Mouse (Mus musculus): ENCODE results near the gene Olfr685. TPM values are rescaled to one million over a fixed set of nuclear protein-coding genes. Genes with fewer than 3 reads are reported as not detected.
A peak's percentile ranks its signal among the peaks of the same experiment; 100 is the strongest.

Olfr685 gene
- not detected in 2 replicates for polyA plus RNA-seq (2015; fragmentation: Nextera tagmentation; extraction: Ambion mirVana)

DNA sequence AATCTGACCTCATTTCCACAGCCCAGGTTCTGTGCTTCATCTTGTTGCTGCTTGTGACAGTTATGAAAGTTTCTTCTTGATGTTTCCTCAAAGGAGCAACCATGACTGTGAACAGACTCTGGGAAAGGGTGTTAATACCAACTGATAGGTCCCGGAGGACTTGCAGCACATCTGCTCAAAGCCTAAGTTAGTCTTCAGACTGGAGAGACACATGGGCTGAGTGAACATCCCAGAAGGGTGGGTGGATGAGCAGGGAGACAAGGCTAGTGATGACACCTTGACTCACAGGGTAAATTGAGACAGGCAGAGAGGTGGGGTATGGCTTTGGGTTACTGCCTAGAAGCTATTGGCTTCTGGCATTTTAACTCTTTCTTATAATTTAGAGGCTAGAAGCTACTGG, at the start of gene Olfr685:
Gene Olfr685 (minus strand): TSS at position 101 of the 400 bp plus-strand sequence.
- no peaks in the 10 kb centered on the region for H3K9me3 ChIP-seq (ENCODE audit: low read length)
- no peak within 1 kb of the TSS for H3K27ac ChIP-seq (ENCODE audit: low read length)
- no peaks in the 10 kb centered on the region for H3K27me3 ChIP-seq (ENCODE audit: insufficient read depth, low read length)
- no peak within 1 kb of the TSS for H3K9ac ChIP-seq (replicated peaks; ENCODE audit: low read length)
- WGBS, result 86% methylated on average over 1 of the region's 1 CpGs
- no peak for ATAC-seq (ENCODE audit: low FRiP score, low TSS enrichment)
- H3K4me1 ChIP-seq (ENCODE audit: insufficient read depth, low read length), result no peaks in the 10 kb centered on the region
- no peak within 1 kb of the TSS for H3K4me3 ChIP-seq (ENCODE audit: low read length)
- H3K4me2 ChIP-seq (replicated peaks; ENCODE audit: low read depth, low read length), result no peak within 1 kb of the TSS
- no peaks in the 10 kb centered on the region for H3K36me3 ChIP-seq (ENCODE audit: insufficient read depth, low read length)

GRCm38 (mm10) chr7:105229386-105229785, 43.6 kb upstream of the Olfr685 start:
- no peak overlapping the region for H3K4me3 ChIP-seq (ENCODE audit: low read length)
- no peaks in the 10 kb centered on the region for H3K4me1 ChIP-seq (ENCODE audit: insufficient read depth, low read length)
- H3K27ac ChIP-seq (ENCODE audit: low read length), result no peak overlapping the region
- WGBS, result 90% methylated on average over 2 of the region's 2 CpGs
- no peak overlapping the region for H3K9ac ChIP-seq (replicated peaks; ENCODE audit: low read length)
- no peaks in the 10 kb centered on the region for H3K36me3 ChIP-seq (ENCODE audit: insufficient read depth, low read length)
- H3K4me2 ChIP-seq (replicated peaks; ENCODE audit: low read depth, low read length), result no peak overlapping the region
- no peaks in the 10 kb centered on the region for H3K9me3 ChIP-seq (ENCODE audit: low read length)
- ATAC-seq (ENCODE audit: low FRiP score, low TSS enrichment), result no peak
- no peaks in the 10 kb centered on the region for H3K27me3 ChIP-seq (ENCODE audit: insufficient read depth, low read length)

DNA sequence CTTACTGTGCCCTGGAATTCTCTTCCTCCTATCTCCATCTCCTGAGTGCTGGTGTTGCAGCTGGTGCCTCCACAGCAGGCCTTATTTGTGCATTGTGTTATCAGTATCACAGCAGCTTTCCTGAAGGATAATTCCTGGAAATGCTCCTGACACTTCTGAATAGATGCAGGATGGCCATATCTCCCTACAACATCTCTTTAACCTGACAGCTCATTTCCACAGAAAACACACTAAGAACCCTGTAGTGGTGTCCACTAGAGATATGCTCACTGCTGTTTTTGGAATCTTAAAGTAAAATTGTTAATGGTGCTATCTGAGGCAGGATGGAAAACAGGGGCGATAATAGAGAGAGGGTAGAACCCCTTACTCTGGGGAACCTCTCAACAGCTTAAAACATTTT, 42.3 kb upstream of the Olfr685 start:
- WGBS, result 83% methylated on average over 1 of the region's 1 CpGs
- no peaks in the 10 kb centered on the region for H3K9me3 ChIP-seq (ENCODE audit: low read length)
- peak; percentile 46 for ATAC-seq (ENCODE audit: low FRiP score, low TSS enrichment)

DNA sequence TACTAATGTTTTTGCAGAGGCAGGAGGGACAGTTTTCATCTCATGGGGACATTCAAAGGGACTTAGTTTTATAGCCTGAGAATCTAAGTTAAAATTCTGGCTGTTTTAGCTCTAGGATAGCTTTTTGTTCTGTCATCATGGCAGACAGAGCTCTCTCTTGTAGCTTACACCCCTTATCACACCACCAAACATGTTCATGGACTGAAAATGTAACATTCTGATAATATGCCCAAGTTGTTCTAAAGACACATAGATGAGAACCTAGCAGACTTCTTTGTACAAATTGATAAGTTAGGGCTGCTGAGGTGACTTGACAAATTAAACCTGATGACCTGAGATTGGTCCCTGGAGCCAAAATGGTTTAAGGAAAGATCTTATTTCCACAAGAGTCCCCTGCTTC, 40.9 kb upstream of the Olfr685 start:
- no peak for ATAC-seq (ENCODE audit: low FRiP score, low TSS enrichment)
- no peak overlapping the region for H3K9ac ChIP-seq (replicated peaks; ENCODE audit: low read length)
- H3K27me3 ChIP-seq (ENCODE audit: insufficient read depth, low read length), result no peaks in the 10 kb centered on the region
- H3K4me1 ChIP-seq (ENCODE audit: insufficient read depth, low read length), result no peaks in the 10 kb centered on the region
- no peak overlapping the region for H3K4me3 ChIP-seq (ENCODE audit: low read length)
- H3K27ac ChIP-seq (ENCODE audit: low read length), result no peak overlapping the region
- no peak overlapping the region for H3K4me2 ChIP-seq (replicated peaks; ENCODE audit: low read depth, low read length)
- no peaks in the 10 kb centered on the region for H3K9me3 ChIP-seq (ENCODE audit: low read length)
- no peaks in the 10 kb centered on the region for H3K36me3 ChIP-seq (ENCODE audit: insufficient read depth, low read length)

More for the DNA sequence above, 42.3 kb upstream of the Olfr685 start:
- no peaks in the 10 kb centered on the region for H3K36me3 ChIP-seq (ENCODE audit: insufficient read depth, low read length)
- no peak overlapping the region for H3K4me2 ChIP-seq (replicated peaks; ENCODE audit: low read depth, low read length)
- H3K27me3 ChIP-seq (ENCODE audit: insufficient read depth, low read length), result no peaks in the 10 kb centered on the region
- no peaks in the 10 kb centered on the region for H3K4me1 ChIP-seq (ENCODE audit: insufficient read depth, low read length)
- H3K9ac ChIP-seq (replicated peaks; ENCODE audit: low read length), result no peak overlapping the region
- H3K27ac ChIP-seq (ENCODE audit: low read length), result no peak overlapping the region
- H3K4me3 ChIP-seq (ENCODE audit: low read length), result no peak overlapping the region

GRCm38 (mm10) chr7:105226072-105226471, 40.3 kb upstream of the Olfr685 start:
- H3K4me1 ChIP-seq (ENCODE audit: insufficient read depth, low read length), result no peaks in the 10 kb centered on the region

GRCm38 (mm10) chr7:105218281-105218680, 32.5 kb upstream of the Olfr685 start:
- H3K27me3 ChIP-seq (ENCODE audit: insufficient read depth, low read length), result no peaks in the 10 kb centered on the region
- H3K36me3 ChIP-seq (ENCODE audit: insufficient read depth, low read length), result no peaks in the 10 kb centered on the region
- H3K4me2 ChIP-seq (replicated peaks; ENCODE audit: low read depth, low read length), result no peak overlapping the region
- no peak overlapping the region for H3K9ac ChIP-seq (replicated peaks; ENCODE audit: low read length)
- H3K27ac ChIP-seq (ENCODE audit: low read length), result no peak overlapping the region
- 74% methylated on average over 4 of the region's 4 CpGs for WGBS
- H3K9me3 ChIP-seq (ENCODE audit: low read length), result no peaks in the 10 kb centered on the region
- H3K4me1 ChIP-seq (ENCODE audit: insufficient read depth, low read length), result no peaks in the 10 kb centered on the region
- no peak for ATAC-seq (ENCODE audit: low FRiP score, low TSS enrichment)
- no peak overlapping the region for H3K4me3 ChIP-seq (ENCODE audit: low read length)

More at GRCm38 (mm10) chr7:105226072-105226471, 40.3 kb upstream of the Olfr685 start:
- H3K4me2 ChIP-seq (replicated peaks; ENCODE audit: low read depth, low read length), result no peak overlapping the region
- no peaks in the 10 kb centered on the region for H3K36me3 ChIP-seq (ENCODE audit: insufficient read depth, low read length)
- H3K9me3 ChIP-seq (ENCODE audit: low read length), result no peaks in the 10 kb centered on the region
- no peak for ATAC-seq (ENCODE audit: low FRiP score, low TSS enrichment)
- no peaks in the 10 kb centered on the region for H3K27me3 ChIP-seq (ENCODE audit: insufficient read depth, low read length)
- H3K27ac ChIP-seq (ENCODE audit: low read length), result no peak overlapping the region
- H3K4me3 ChIP-seq (ENCODE audit: low read length), result no peak overlapping the region
- no peak overlapping the region for H3K9ac ChIP-seq (replicated peaks; ENCODE audit: low read length)

GRCm38 (mm10) chr7:105214761-105215160, 28.9 kb upstream of the Olfr685 start:
- Histone ChIP-seq H3K4me2 (replicated peaks; ENCODE audit: low read depth, low read length) (no peak overlapping the region), H3K27me3 (ENCODE audit: insufficient read depth, low read length) (no peaks in the 10 kb centered on the region), H3K9me3 (ENCODE audit: low read length) (no peaks in the 10 kb centered on the region), H3K27ac (ENCODE audit: low read length) (no peak overlapping the region), H3K4me3 (ENCODE audit: low read length) (no peak overlapping the region), H3K36me3 (ENCODE audit: insufficient read depth, low read length) (no peaks in the 10 kb centered on the region), H3K4me1 (ENCODE audit: insufficient read depth, low read length) (no peaks in the 10 kb centered on the region), H3K9ac (replicated peaks; ENCODE audit: low read length) (no peak overlapping the region)
- ATAC-seq (ENCODE audit: low FRiP score, low TSS enrichment), result no peak
- WGBS, result 50% methylated on average over 1 of the region's 1 CpGs

DNA sequence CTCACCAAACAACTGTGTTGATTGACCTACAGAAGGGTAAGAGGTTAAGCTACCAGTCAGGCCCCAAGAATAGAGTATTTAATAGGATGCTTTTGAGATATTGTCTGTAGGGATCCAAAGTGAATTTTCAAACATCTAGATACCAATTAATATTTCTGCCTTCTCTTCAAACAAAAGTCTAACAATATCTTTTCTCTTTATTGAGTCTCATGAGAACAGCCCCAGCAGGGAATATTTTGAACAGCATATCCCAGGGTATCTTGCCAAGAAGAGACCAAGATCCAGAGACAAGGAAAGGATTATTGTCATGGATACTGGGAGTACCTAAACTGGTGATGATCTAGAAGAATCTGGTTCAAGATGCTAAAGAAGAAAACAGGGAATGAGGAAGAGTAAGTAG, 21.6 kb upstream of the Olfr685 start, which contains the start of gene Olfr686:
Gene Olfr686 (minus strand): TSS at position 101 of the 400 bp plus-strand sequence.
- Histone ChIP-seq H3K4me2 (replicated peaks; ENCODE audit: low read depth, low read length) (no peak within 1 kb of the TSS), H3K9me3 (ENCODE audit: low read length) (no peaks in the 10 kb centered on the region), H3K36me3 (ENCODE audit: insufficient read depth, low read length) (no peaks in the 10 kb centered on the region), H3K4me3 (ENCODE audit: low read length) (no peak within 1 kb of the TSS), H3K9ac (replicated peaks; ENCODE audit: low read length) (no peak within 1 kb of the TSS), H3K27me3 (ENCODE audit: insufficient read depth, low read length) (no peaks in the 10 kb centered on the region), H3K27ac (ENCODE audit: low read length) (no peak within 1 kb of the TSS), H3K4me1 (ENCODE audit: insufficient read depth, low read length) (no peaks in the 10 kb centered on the region)
- ATAC-seq (ENCODE audit: low FRiP score, low TSS enrichment), result no peak

GRCm38 (mm10) chr7:105170773-105171172, 15.0 kb downstream of the Olfr685 start:
- Histone ChIP-seq H3K27me3 (ENCODE audit: insufficient read depth, low read length) (no peaks in the 10 kb centered on the region), H3K4me3 (ENCODE audit: low read length) (no peak overlapping the region), H3K4me1 (ENCODE audit: insufficient read depth, low read length) (no peaks in the 10 kb centered on the region), H3K27ac (ENCODE audit: low read length) (no peak overlapping the region), H3K36me3 (ENCODE audit: insufficient read depth, low read length) (no peaks in the 10 kb centered on the region), H3K4me2 (replicated peaks; ENCODE audit: low read depth, low read length) (no peak overlapping the region), H3K9me3 (ENCODE audit: low read length) (no peaks in the 10 kb centered on the region), H3K9ac (replicated peaks; ENCODE audit: low read length) (no peak overlapping the region)
- WGBS, result 48% methylated on average over 4 of the region's 4 CpGs
- no peak for ATAC-seq (ENCODE audit: low FRiP score, low TSS enrichment)

GRCm38 (mm10) chr7:105163553-105163952, 22.3 kb downstream of the Olfr685 start, which contains the start of gene Olfr684:
Gene Olfr684, minus strand, starts transcription at chr7:105163653.
- Histone ChIP-seq H3K27me3 (ENCODE audit: insufficient read depth, low read length) (no peaks in the 10 kb centered on the region), H3K4me3 (ENCODE audit: low read length) (no peak within 1 kb of the TSS), H3K27ac (ENCODE audit: low read length) (no peak within 1 kb of the TSS), H3K9ac (replicated peaks; ENCODE audit: low read length) (no peak within 1 kb of the TSS), H3K9me3 (ENCODE audit: low read length) (no peaks in the 10 kb centered on the region), H3K4me2 (replicated peaks; ENCODE audit: low read depth, low read length) (no peak within 1 kb of the TSS), H3K36me3 (ENCODE audit: insufficient read depth, low read length) (no peaks in the 10 kb centered on the region), H3K4me1 (ENCODE audit: insufficient read depth, low read length) (no peaks in the 10 kb centered on the region)
- WGBS, result 61% methylated on average over 1 of the region's 1 CpGs
- ATAC-seq (ENCODE audit: low FRiP score, low TSS enrichment), result no peak
